Mouse (Mus musculus) gastrocnemius, adult 18-20 months (tissue): ENCODE measurements around the gene Ier5l. TPM values are rescaled to one million over a fixed set of nuclear protein-coding genes. Genes with fewer than 3 reads are reported as not detected.

Experiments used
- DNase-seq: peaks from one replicate; pipeline ENCODE4 v3.0.0; 2021; ENCODE audit warnings: low spot score
- total RNA-seq, 2 experiments: library from RNA; stranded (reverse); gene quantifications; 2 replicates each; pipeline ENCODE4 v1.2.3; 2021

Ier5l gene
- total RNA-seq, 2 experiments from 2014 or later = 1.0 to 1.7 TPM

- DNase-seq = peak; percentile 92
Observed at GRCm38 (mm10) chr2:30441518-30442497, 32.2 kb downstream of the Ier5l start.

GRCm38 (mm10) chr2:30440701-30441517 is 33.1 kb downstream of the Ier5l start:
- peak; percentile 81 for DNase-seq

GRCm38 (mm10) chr2:30440211-30440700 is 33.8 kb downstream of the Ier5l start:
- DNase-seq = no peak

- DNase-seq = no peak
Observed at GRCm38 (mm10) chr2:30439631-30440030, 34.4 kb downstream of the Ier5l start.

GRCm38 (mm10) chr2:30437791-30438190 is 36.2 kb downstream of the Ier5l start:
- no peak for DNase-seq

- DNase-seq = no peak
Observed at GRCm38 (mm10) chr2:30436809-30437208, 37.2 kb downstream of the Ier5l start.

- peak; percentile 47 for DNase-seq
Observed at GRCm38 (mm10) chr2:30436156-30436545, 37.9 kb downstream of the Ier5l start.

- peak; percentile 75 for DNase-seq
Observed at GRCm38 (mm10) chr2:30435326-30436155, 38.5 kb downstream of the Ier5l start.

DNA sequence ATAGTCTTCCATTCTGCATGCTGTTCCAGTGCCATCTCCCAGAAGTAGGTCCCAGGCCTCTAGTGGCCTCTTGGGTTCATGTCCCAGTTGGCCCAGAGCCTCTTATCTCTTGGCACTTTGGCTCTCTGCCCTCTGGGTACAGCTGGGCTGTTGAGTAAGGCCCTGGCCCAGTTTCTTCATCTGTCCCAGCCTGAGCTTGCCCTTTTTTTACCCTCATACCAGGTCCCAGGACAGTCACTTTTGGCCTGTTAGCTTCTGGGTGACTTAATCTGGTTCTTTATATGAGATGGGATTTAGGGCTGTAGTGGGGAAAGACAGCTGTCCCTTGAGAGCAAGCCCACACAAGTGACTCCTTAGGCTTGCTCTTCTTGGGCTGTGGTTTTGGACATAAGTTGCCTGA is 44.9 kb downstream of the Ier5l start:
- DNase-seq = peak; percentile 90

Other genes with a start within 250 kb of the Ier5l start
- gene Lrrc8a, start 236.5 kb downstream of the Ier5l start, total RNA-seq = 10 to 100 TPM; 24.5 to 28.4 TPM
- 1 to 10 TPM in 1 of 2 experiments, under 1 TPM in 1; 0.55 to 1.2 TPM for gene Gm28035, start 233.7 kb downstream of the Ier5l start, total RNA-seq
- 10 to 100 TPM; 10.4 to 18.7 TPM for gene Phyhd1, start 208.0 kb downstream of the Ier5l start, total RNA-seq
- gene Gm28038, start 193.2 kb downstream of the Ier5l start, total RNA-seq = 1 to 10 TPM in 1 of 2 experiments, not detected in 1; 1.1 TPM
- 10 to 100 TPM; 20.9 to 22.4 TPM for gene Dolk, start 187.9 kb downstream of the Ier5l start, total RNA-seq
- 1 to 10 TPM; 6.8 to 7.8 TPM for gene Nup188, start 187.8 kb downstream of the Ier5l start, total RNA-seq
- gene Sh3glb2, start 114.9 kb downstream of the Ier5l start, total RNA-seq = 10 to 100 TPM; 15.7 to 17.5 TPM
- gene Miga2, start 110.0 kb downstream of the Ier5l start, total RNA-seq = 10 to 100 TPM; 24.8 to 31.0 TPM
- 1 to 10 TPM; 4.9 to 6.9 TPM for gene Dolpp1, start 82.0 kb downstream of the Ier5l start, total RNA-seq
- gene Crat, start 58.4 kb downstream of the Ier5l start, total RNA-seq = 100 to 1,000 TPM; 378 to 382 TPM
- gene Ptpa, start 58.2 kb downstream of the Ier5l start, total RNA-seq = 10 to 100 TPM; 62.9 to 65.1 TPM
- gene Cstad, start 120.8 kb upstream of the Ier5l start, total RNA-seq = 1 to 10 TPM; 1.1 TPM